Mouse (Mus musculus) brain, embryonic 14.5 days (tissue): ENCODE measurements around the gene Calr4.

Source experiments
- CTCF ChIP-seq: fragments of 200-500 bp; IDR thresholded peaks from 2 replicates; pipeline ENCODE4 v1.5.1; 2012; ENCODE audit warnings: inconsistent platforms, mild to moderate bottlenecking, moderate library complexity, borderline replicate concordance; ENCODE audit not compliant: insufficient read depth, insufficient read length; ENCODE audit errors: extremely low read depth
- POLR2A ChIP-seq: fragments of 200-500 bp; IDR thresholded peaks from 2 replicates; pipeline ENCODE4 v1.6.1; 2012; ENCODE audit warnings: mild to moderate bottlenecking, inconsistent platforms, borderline replicate concordance; ENCODE audit not compliant: poor library complexity, insufficient read depth, insufficient read length, severe bottlenecking; ENCODE audit errors: extremely low read depth

DNA sequence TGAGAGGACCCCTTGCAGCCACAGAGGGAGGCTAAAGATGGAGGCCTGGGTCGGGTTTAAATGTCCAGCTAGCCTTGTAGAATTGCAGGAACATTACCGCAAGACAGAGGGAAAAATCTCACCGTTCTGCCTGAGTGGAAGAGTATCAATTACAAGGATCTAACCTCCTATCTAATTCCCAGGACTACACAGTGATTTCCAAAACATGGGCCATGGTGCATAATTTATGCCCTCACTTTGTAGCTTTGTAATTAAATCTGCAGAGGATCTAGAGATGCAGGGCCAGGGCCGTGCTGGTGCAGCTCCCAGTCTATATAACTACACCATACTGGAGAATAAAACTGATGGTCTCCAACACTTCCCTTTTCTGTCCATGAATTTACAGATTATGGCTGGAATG is 23.4 kb upstream of the Calr4 start:
- TF ChIP-seq POLR2A (no peak), CTCF (no peak)
